ENCODE assay signal across 14 mouse cellular contexts in genomic region chr6:63877088-63877764, GRCm38 (mm10).
DNase-seq lines count a peak whose midpoint lies in the region; ATAC-seq lines count a peak whose summit lies in the region.
"Had no signal": no experiment of that assay in that cellular context is flagged by ENCODE, and none has a peak within 500 bp of the region (broad histone marks: within the 10 kb centered on the region; RNA-seq: fewer than 3 reads in every experiment).

No protein-coding gene starts in this region.

- H3K9ac ChIP-seq in midbrain, embryonic 12.5 days (replicated peaks) = no peak overlapping the region
- no peak overlapping the region for H3K9ac ChIP-seq in kidney, embryonic 14.5 days (ENCODE audit: low read depth, low read length)
- H3K9ac ChIP-seq: liver, embryonic 15.5 days had no signal

- no peaks in the 10 kb centered on the region for H3K36me3 ChIP-seq in midbrain, embryonic 12.5 days
- H3K36me3 ChIP-seq in kidney, embryonic 14.5 days (ENCODE audit: control insufficient read depth, insufficient read depth, low read length) = no peaks in the 10 kb centered on the region
- H3K36me3 ChIP-seq: limb, embryonic 10.5 days; liver, embryonic 15.5 days had no signal

- peak overlapping the region; percentile 46; the same call in 1 of the 2 replicates for H3K27ac ChIP-seq in midbrain, embryonic 12.5 days (replicated peaks)
- no peak overlapping the region for H3K27ac ChIP-seq in kidney, embryonic 14.5 days (ENCODE audit: low read depth, low read length)
- H3K27ac ChIP-seq: limb, embryonic 10.5 days; liver, embryonic 15.5 days had no signal

- no peaks in the 10 kb centered on the region for H3K27me3 ChIP-seq in midbrain, embryonic 12.5 days
- no peaks in the 10 kb centered on the region for H3K27me3 ChIP-seq in kidney, embryonic 14.5 days (ENCODE audit: control insufficient read depth, insufficient read depth, low read length)
- H3K27me3 ChIP-seq: liver, embryonic 15.5 days; megakaryocyte, embryonic 14.5 days had no signal

- peaks cover 8% of the 10 kb centered on the region for H3K4me1 ChIP-seq in midbrain, embryonic 12.5 days
- H3K4me1 ChIP-seq in kidney, embryonic 14.5 days (ENCODE audit: control insufficient read depth, insufficient read depth, low read length) = no peaks in the 10 kb centered on the region
- H3K4me1 ChIP-seq: limb, embryonic 10.5 days; liver, embryonic 15.5 days; megakaryocyte, embryonic 14.5 days had no signal

- H3K4me2 ChIP-seq in midbrain, embryonic 12.5 days (replicated peaks) = no peak overlapping the region
- no peak overlapping the region for H3K4me2 ChIP-seq in kidney, embryonic 14.5 days (replicated peaks; ENCODE audit: low read depth, low read length)
- H3K4me2 ChIP-seq: heart, embryonic 11.5 days; liver, embryonic 15.5 days had no signal

- DNase-seq in embryo, embryonic 10 days (ENCODE audit: low spot score) = peak; percentile 53
- no peak for DNase-seq in embryo, embryonic 9.5 days (ENCODE audit: extremely low spot score)
- DNase-seq in right cerebral cortex, postnatal 10 days (ENCODE audit: low spot score in 2 of 2) = peak; percentile 28 to 48
- no peak for DNase-seq in right cerebral cortex, adult 18-20 months
- no peak for DNase-seq in urinary bladder, postnatal 14 days (ENCODE audit: low spot score)
- no peak for DNase-seq in lung, postnatal 4 days
- DNase-seq: cerebellum, postnatal 25 days; kidney, postnatal 4 days had no signal

- no peaks in the 10 kb centered on the region for H3K9me3 ChIP-seq in midbrain, embryonic 12.5 days
- H3K9me3 ChIP-seq in kidney, embryonic 14.5 days (ENCODE audit: control insufficient read depth, low read length) = no peaks in the 10 kb centered on the region
- H3K9me3 ChIP-seq: limb, embryonic 10.5 days; liver, embryonic 15.5 days; megakaryocyte, embryonic 14.5 days had no signal

- WGBS in midbrain, embryonic 12.5 days = 35% methylated on average over 3 of the region's 3 CpGs
- WGBS in kidney, embryonic 14.5 days = 87% methylated on average over 3 of the region's 3 CpGs

- ATAC-seq in midbrain, embryonic 12.5 days (ENCODE audit: low FRiP score, low read depth) = peak; percentile 92
- ATAC-seq in kidney, embryonic 14.5 days (ENCODE audit: low FRiP score, low TSS enrichment) = no peak

- no peak overlapping the region for H3K4me3 ChIP-seq in midbrain, embryonic 12.5 days
- H3K4me3 ChIP-seq in kidney, embryonic 14.5 days (ENCODE audit: low read length) = no peak overlapping the region
- H3K4me3 ChIP-seq: limb, embryonic 10.5 days; liver, embryonic 15.5 days; megakaryocyte, embryonic 14.5 days had no signal

Comparison
In these comparisons a context has a peak if more than half of its experiments do, and no peak if none do; other contexts are left out.
1. DNase-seq: peak in embryo, embryonic 10 days (single experiment) and right cerebral cortex, postnatal 10 days (2 of 2); none in embryo, embryonic 9.5 days (single experiment), right cerebral cortex, adult 18-20 months (single experiment), urinary bladder, postnatal 14 days (single experiment) and lung, postnatal 4 days (0 of 2).